Mouse (Mus musculus): ENCODE data around the gene Cpa2.

DNA sequence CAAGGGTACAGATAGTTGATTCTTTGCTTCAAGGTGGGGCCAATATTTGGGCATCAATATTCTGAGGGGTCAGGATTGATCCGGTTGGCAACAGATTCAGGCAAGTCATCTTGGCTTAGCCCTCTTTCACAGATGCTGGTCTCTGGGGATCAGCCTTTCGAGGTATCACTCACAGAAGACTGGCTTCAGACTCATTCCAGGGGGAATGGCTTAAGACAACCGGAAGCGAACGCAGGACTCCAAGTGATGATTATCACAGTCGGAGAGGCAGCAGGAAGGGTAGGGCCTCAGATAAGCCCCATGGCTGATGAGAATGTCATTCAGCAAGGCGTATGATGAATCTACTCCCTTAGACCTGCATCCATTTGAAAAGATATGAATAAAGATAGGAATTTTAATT is 53.0 kb downstream of the Cpa2 start:
- TF ChIP-seq CTCF (IDR thresholded peaks at IDR 0.05; ENCODE audit: borderline replicate concordance, insufficient read depth, low read length) (no peak), POLR2A (IDR thresholded peaks at IDR 0.05; ENCODE audit: low read depth, low read length) (no peak)
